Mouse (Mus musculus) MN1 (cell line): ENCODE results near the gene Fam83d.
"Not testable (repeated sequence)": the region's sequence is repeated elsewhere in the genome, so short reads cannot be mapped to it uniquely, and the experiment has no call there.

ENCODE experiments used
- DNase-seq: peaks from one replicate; pipeline ENCODE4 v3.0.0-alpha.2; 2016; ENCODE audit warnings: low spot score

The Fam83d gene

DNA sequence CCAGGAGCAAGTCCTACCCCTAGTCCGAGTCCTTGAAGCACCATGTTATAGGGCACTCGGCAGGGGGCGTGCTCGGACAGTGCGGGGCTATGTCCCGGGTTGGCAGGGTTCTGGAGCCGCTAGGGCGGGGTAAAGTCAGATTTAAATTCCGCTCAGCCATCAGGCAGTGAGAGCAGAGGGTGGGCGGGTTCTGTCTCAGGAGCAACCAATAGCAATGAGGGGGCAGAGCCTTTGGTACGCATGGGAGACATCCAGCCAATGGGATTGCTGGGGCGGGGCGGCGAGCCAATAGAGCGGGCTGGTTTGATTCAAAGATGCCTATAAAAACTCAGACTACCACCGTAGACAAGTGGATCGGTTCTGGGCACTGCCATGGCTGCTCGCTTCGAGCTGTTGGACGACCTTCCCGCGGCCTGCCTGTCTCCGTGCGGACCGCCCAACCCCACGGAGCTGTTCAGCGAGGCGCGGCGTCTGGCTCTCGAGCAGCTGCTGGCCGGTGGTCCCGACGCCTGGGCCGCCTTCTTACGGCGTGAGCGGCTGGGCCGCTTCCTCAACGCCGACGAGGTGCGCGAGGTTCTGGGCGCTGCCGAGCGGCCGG lies at the start of gene Fam83d:
Gene Fam83d (plus strand): TSS at position 352 of the 598 bp plus-strand sequence.
- peak; percentile 97 for DNase-seq

- DNase-seq, result no peak
Observed at GRCm38 (mm10) chr2:158718816-158719549, 48.9 kb upstream of the Fam83d start.

DNA sequence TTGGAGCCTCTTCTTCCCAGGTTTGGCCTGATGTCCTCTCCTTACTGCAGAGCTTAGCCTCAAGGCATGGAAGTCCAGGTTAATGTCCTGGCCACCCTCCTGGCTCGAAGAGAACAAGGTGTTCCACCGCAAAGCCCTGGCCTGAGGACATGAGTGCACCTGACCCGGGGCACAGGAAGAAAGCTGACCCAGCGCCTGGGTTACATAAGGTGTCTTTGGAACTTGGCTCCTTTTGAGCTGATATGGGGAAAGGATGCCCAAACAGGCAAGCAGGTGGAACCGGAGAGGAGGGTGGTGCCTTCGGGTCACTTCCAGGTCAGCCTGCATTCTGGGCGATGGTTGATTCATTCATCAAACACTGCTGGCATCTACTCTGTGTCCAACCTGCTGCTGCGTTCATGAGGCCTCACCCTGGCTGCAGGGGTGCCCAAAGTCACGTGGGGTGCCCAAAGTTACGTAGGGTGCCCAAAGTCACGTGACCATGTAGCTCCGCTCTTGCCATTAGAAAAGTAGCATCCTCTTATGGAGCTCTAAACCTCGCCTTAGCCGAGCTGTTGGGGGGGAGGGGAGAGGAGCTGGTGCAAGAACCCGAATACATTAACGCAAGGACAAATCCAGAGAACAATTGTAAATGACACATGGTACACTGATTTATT lies 47.0 kb upstream of the Fam83d start:
- no peak for DNase-seq

GRCm38 (mm10) chr2:158721481-158721880 lies 46.4 kb upstream of the Fam83d start:
- DNase-seq, result no peak

- DNase-seq, result no peak
Observed at GRCm38 (mm10) chr2:158722135-158722534, 45.8 kb upstream of the Fam83d start.

GRCm38 (mm10) chr2:158722991-158723551 lies 44.8 kb upstream of the Fam83d start:
- no peak for DNase-seq

GRCm38 (mm10) chr2:158723806-158724205 lies 44.1 kb upstream of the Fam83d start:
- DNase-seq, result no peak

DNA sequence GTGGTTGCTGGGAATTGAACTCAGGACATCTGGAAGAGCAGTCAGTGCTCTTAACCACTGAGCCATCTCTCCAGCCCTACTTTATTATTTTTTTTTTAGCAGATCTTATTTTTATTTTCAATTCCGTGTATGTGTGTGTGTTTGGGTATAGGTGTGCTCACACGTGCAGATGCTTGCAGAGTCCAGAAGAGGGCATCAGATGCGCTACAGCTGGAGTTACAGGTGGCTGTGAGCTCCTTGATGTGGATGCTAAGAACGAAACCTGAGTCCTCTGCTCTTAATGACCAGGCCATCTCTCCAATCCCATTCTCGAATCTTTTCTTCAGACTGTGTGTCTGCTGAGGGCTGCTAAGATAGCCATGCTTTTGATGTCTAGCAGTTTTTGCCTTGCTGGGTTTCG lies 41.6 kb upstream of the Fam83d start:
- no peak for DNase-seq

DNA sequence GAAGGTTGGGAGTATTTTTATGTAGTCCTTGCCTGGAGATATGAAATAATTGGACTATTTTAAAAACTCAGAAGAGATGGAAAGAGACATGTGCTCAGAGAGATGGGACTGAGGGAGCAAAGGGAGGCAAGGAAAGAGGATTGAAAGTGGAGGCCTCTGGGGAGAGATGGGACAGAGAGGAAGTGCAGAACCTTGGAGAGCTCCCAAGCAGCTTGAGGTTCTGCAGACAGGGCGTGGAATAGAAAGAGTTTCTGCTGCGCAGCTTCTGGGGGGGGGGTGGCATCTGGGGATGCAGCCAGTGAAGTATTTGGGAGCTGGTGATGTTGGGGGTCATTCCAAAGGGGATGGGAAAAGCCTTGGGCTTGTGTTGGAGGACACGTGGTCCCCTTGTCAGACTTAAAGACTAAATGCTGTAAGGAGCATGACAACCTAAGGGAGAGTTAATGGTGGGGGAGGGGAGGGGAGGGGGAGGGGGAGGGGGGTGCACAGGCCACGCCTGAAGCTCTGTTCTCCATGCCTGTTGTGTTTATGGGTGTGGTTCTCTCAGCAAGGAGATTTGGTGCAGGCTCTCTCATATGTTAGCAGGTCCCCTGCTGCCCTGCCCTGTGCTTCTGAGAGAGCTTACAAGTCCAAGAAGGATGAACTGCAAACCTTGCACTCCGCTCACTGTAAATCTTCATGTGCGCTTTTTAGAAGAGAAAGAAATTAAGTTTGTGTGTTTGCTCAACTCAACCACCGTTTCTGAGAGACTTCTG lies 39.7 kb upstream of the Fam83d start:
- DNase-seq, result peak; percentile 34

GRCm38 (mm10) chr2:158730896-158731295 lies 37.0 kb upstream of the Fam83d start:
- no peak for DNase-seq

DNA sequence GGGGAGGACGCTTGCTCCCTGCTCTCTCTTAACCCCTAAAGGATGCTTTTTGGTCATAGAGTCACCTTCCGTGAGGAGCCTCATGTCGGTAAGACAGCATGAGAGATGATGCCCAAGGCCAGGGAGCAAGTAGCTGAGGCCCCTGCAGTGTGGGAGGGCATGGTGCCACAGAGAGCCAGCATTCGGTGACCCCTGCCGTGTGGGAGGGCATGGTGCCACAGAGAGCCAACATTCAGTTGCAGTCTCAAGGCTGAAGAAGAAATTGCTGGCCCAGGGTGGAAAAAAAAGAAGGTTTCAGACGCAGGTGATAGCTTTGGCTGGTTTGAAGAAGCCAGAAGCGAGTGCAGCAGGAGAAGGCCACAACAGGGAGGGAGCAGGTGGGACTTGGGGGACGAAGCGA lies 35.4 kb upstream of the Fam83d start:
- DNase-seq, result no peak

DNA sequence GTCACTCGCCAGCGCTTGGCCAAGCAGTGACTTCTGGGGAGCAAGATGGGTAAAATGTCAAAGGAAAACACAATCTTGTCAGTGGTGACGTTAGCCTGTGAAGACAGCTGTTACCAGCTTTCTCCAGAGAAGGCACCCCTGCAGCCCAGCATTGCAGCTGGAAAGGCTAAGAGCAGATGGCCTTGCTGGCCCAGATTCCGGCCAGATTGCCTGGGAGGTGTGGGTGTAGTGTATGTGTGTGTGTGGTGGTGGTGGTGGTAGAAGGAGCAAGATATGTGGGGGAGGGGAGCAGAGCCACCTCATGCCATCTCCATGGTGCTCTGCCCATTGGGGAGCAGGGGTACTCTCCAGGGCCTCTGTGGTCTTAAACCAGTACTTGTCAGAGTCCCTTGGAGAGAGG lies 34.8 kb upstream of the Fam83d start:
- peak; percentile 71 for DNase-seq

- no peak for DNase-seq
Observed at GRCm38 (mm10) chr2:158733914-158734313, 34.0 kb upstream of the Fam83d start.

DNA sequence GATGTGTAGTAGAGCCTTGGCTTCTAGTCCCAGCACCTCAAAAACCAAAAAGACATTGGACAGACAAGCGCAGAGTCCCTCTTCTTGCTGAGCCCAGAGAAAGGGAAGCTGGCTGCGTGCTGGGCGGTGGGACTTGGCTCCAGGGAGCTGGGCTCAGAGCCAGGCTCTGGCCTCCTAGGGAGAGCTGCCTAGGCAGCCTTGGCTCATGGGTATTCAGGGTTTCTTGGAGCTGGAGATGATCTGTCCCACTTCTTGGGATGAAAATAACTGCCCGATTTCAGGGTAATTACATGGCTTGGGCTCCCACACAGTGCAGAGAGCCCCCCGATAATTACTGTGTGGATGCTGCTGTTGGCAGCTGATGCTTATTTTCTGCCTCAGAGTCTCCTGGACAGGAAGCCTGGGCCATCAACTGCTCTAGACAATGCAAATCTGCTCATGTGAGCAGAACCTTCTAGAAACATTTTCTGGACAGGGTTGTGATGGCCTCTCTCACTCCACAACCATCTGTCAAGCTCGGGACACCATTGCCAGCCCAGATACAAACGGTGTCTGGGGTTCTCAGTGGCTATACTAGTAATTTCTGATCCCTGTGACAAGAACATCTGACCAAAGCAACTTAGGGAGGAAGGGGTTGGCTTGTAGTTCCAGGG lies 33.3 kb upstream of the Fam83d start:
- peak; percentile 64 for DNase-seq

GRCm38 (mm10) chr2:158735340-158735739 lies 32.6 kb upstream of the Fam83d start:
- DNase-seq, result no peak

- DNase-seq, result not testable (repeated sequence)
Observed at GRCm38 (mm10) chr2:158736247-158736646, 31.6 kb upstream of the Fam83d start.

- DNase-seq, result no peak
Observed at GRCm38 (mm10) chr2:158738591-158738990, 29.3 kb upstream of the Fam83d start.

DNA sequence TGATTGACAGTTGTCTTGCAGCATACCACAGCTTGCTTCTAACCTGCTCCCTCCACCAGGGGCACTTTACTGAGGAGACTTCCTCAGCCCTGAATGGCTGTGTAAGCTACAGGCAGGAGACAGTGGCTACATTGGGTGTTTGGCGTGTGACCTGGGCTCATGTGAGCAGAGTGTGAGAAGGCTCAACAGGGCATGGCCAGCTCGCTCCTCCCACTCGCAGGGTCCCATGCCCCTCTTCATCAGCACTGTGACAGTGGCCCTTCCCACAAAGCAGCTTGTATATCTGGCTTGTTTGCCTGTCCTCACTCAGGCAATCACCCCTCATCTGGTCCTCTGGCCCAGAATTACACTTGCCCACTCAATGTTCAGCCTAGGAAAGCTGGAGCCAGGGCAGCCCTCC lies 28.8 kb upstream of the Fam83d start:
- DNase-seq, result no peak

- no peak for DNase-seq
Observed at GRCm38 (mm10) chr2:158741011-158741501, 26.8 kb upstream of the Fam83d start.

GRCm38 (mm10) chr2:158742431-158742830 lies 25.5 kb upstream of the Fam83d start:
- no peak for DNase-seq

DNA sequence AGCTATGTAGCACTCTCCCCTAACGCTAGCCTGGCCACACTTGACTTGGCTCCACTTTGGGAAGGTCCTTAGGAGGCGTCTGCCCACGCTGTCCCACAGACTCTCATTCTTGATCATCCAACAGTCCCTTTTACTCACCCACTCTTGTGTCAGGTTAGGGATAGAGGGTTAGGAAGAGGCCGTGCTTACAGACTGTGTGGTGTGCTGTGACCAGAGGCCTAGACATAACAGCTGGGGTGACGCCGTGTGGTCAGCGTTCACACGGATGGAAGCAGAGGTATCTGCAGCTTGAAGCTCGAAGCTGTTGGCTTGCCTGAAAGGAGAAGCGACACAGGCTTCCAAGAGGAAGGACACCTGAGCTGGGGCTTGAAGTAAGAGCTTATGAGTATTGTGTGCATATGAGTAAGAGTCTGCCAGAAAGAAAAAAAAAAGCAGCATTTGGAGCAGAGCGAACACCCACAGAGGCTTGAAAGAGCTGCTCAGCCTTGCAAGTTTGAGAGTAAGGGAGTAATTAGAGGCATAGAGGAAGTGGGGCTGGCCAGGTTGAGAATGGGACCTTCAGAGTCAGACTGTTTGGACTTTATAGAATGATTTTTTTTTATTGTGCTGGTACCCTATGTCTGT lies 24.3 kb upstream of the Fam83d start:
- no peak for DNase-seq
